Mouse (Mus musculus) heart, postnatal 0 days (tissue): ENCODE measurements around the gene Klf13.

ENCODE experiments used
- CTCF ChIP-seq: IDR thresholded peaks from 2 replicates; pipeline ENCODE4 v1.5.1; 2016; ENCODE audit warnings: antibody characterized with exemption, control low read depth, low read depth
- EP300 ChIP-seq: IDR thresholded peaks from 2 replicates; pipeline ENCODE4 v1.6.1; 2016; ENCODE audit warnings: antibody characterized with exemption, low read depth

GRCm38 (mm10) chr7:63926492-63926891, 12.2 kb downstream of the Klf13 start:
- TF ChIP-seq EP300, result no peak
- TF ChIP-seq CTCF, result no peak
